Mouse (Mus musculus): ENCODE results near the gene Snx10. TPM values are rescaled to one million over a fixed set of nuclear protein-coding genes. Genes with fewer than 3 reads are reported as not detected.

The Snx10 gene
- polyA plus RNA-seq, 1 experiment from 2014 or later: 66.3 TPM

DNA sequence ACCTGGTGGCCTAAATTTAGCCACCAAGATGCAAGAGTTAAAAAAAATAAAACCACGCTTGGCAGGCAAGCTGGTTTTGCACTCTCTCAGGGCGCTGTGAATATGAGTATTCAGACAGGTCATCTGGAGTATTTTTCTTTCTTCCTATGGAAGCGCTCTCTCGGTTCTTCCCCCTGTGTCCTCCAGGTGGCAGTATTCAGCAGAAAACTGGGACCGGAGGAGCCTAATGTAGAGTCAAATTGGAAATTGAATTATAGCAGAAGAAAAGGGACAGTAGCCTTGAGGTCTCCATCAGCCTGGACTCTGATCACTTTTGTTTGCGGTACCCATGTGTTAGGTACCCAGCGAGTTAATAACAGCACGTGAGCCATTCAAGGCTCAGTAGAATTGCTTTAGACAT is 62.3 kb downstream of the Snx10 start:
- Histone ChIP-seq H3K27ac (no peak overlapping the region), H3K79me2 (ENCODE audit: inconsistent target) (no peaks in the 10 kb centered on the region), H3K36me3 (ENCODE audit: inconsistent target) (peaks cover 72% of the 10 kb centered on the region), H3K4me3 (ENCODE audit: inconsistent target) (no peak overlapping the region)
- WGBS (ENCODE audit: missing documents): 26% methylated on average over 8 of the region's 8 CpGs

DNA sequence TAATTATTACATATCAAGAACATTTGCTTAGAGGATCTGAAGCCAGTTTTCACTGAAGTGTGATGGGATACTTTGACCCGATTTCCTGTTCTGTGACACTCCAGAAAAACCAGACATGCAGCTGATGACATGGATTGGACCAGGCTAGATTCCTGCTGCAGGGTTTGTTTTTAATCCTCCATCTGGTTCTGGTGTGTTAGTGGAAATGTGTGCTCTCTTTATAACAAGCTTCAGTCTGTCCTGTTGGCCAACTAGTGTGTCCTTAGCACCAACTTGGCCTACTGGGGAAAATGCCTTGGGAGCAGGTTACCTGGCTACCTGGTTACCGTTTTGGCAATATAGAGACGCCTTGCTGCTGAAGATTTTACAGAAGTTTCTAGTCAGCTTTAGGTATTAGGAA is 63.6 kb downstream of the Snx10 start:
- Histone ChIP-seq H3K27ac (no peak overlapping the region), H3K4me3 (ENCODE audit: inconsistent target) (no peak overlapping the region), H3K79me2 (ENCODE audit: inconsistent target) (no peaks in the 10 kb centered on the region), H3K36me3 (ENCODE audit: inconsistent target) (peaks cover 61% of the 10 kb centered on the region)
- WGBS (ENCODE audit: missing documents): 93% methylated on average over 3 of the region's 3 CpGs

DNA sequence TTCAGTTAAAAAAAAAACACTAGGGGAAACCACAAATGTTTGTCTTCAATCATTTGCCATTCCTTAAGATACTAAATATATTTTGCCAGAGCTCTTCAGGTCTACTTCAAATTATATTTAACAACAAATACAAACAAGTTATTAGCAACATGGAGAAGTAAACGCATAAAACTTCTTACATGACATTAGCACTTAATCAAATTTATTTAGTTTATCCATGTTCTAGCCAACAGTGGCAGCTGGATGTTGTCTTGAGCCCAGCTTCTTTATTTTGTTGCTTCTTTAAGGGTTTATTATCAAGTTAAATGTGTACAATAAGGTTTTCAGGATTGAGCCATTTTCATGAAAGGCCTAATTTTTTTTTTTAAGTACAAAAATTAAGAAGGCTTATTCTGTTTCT is 67.6 kb downstream of the Snx10 start:
- no peak overlapping the region for H3K4me3 ChIP-seq (ENCODE audit: inconsistent target)
- 40% methylated on average over 1 of the region's 1 CpGs for WGBS (ENCODE audit: missing documents)
- no peaks in the 10 kb centered on the region for H3K79me2 ChIP-seq (ENCODE audit: inconsistent target)
- H3K36me3 ChIP-seq (ENCODE audit: inconsistent target): peaks cover 46% of the 10 kb centered on the region
- no peak overlapping the region for H3K27ac ChIP-seq

DNA sequence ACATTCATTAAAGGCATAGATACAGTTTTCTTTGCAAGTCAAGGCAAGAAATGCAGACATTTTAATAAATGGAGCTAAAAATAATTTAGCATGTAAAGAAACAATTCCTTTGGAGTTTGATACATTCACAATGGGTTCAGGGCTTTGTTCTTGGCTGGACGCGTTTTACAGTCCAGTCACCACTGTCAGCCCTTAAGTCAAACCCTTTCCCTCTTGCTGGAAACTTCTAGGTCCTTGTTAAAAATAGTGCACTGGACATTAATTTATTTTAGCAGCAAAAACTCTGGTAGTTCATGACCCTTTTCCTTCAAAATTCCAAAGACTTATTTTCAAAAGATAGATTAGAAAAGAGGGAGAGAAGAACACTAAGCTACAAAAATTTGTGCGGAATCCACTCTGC is 68.1 kb downstream of the Snx10 start:
- 71% methylated on average over 3 of the region's 3 CpGs for WGBS (ENCODE audit: missing documents)
- no peak overlapping the region for H3K4me3 ChIP-seq (ENCODE audit: inconsistent target)
- no peak overlapping the region for H3K27ac ChIP-seq
- no peaks in the 10 kb centered on the region for H3K79me2 ChIP-seq (ENCODE audit: inconsistent target)
- H3K36me3 ChIP-seq (ENCODE audit: inconsistent target): peaks cover 40% of the 10 kb centered on the region

DNA sequence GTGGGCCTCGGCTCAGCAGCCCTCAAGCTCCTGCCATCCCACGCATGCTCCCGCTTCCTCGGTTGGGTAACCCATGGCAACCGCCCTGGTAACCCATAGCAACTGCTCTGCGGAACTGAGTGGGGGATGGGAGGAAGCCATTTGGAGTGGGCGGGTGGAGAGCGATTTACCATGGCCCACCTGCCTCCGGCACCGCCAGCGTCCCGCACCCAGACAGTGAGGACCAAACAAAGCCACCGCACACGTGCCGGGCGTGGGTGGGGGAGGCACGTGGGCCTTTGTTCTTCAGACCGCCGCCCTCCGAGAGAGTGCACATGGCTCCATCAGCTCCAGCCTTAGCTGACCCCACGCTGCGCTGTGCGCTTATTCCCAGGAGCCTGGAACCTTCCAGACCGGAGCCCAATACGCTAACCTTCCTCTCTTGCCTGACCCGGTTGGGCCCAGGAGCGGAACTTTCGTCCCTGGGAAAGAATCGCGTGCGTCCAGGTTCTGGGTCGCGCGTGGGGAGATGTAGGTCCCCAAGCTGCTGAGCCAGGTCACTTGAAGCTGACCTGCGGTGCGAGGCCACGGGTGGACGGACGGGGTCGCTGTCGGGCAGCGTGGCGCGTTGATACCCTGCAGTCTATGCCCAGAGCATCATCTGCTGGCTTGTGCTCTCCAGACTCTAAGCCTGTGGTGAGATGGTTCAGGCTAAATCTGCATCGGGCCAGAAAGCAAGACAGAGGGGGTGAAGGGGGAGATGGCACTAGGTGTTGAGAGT is 68.8 kb downstream of the Snx10 start:
- WGBS (ENCODE audit: missing documents): 39% methylated on average over 45 of the region's 45 CpGs
- no peak overlapping the region for H3K4me3 ChIP-seq (ENCODE audit: inconsistent target)

DNA sequence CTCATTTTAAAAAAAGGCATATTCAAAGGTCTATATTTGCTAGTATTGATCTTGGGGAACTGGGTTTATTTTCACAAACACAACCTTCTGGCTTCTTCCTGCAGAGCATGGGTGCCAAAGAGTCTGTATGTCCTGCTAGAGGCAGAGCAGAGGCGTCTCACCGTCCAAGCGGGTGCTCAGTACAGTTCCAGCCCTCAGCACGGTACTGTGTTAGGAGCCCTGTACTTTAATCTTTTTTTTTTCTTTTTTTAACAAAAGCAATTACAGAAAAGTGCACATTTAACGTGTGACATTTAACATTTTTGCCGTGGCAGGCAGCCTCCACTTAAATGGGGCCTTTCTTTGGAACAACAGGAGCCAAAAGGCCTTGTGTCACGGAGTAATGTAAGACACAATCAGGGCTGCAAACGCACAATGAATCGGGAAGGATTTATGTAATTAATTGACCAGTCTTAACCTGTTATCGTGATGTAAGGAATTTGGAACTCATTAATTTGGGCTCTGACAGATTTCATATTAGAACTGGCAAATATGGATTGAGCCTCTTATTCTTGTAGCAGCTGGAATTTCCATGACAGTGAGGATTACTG is 69.8 kb downstream of the Snx10 start:
- H3K36me3 ChIP-seq (ENCODE audit: inconsistent target): peaks cover 24% of the 10 kb centered on the region
- no peak overlapping the region for H3K4me3 ChIP-seq (ENCODE audit: inconsistent target)
- no peaks in the 10 kb centered on the region for H3K79me2 ChIP-seq (ENCODE audit: inconsistent target)
- no peak overlapping the region for H3K27ac ChIP-seq
- 93% methylated on average over 10 of the region's 10 CpGs for WGBS (ENCODE audit: missing documents)

More for the DNA sequence above, 68.8 kb downstream of the Snx10 start:
- Histone ChIP-seq H3K27ac (no peak overlapping the region), H3K36me3 (ENCODE audit: inconsistent target) (peaks cover 33% of the 10 kb centered on the region), H3K79me2 (ENCODE audit: inconsistent target) (no peaks in the 10 kb centered on the region)

DNA sequence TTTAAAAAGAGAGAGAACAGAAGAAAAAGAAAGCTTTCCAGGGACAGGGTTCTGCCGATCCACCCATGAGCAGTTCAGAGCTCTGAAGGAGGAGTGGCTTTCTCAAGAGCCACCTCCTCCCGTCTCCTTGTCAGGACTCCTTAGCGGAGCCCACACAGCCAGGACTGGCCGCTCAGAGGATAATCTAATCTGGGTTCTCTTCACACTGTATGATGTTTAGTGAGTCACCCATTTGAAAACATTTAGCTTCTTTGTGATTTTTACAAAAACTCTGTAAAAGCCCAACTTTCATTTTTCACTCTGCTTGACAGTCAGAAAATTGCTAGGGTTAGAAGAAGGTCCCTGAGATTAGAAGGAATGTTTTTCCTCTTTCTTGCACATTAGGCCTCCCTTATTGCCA is 70.8 kb downstream of the Snx10 start:
- 91% methylated on average over 4 of the region's 4 CpGs for WGBS (ENCODE audit: missing documents)
- Histone ChIP-seq H3K79me2 (ENCODE audit: inconsistent target) (no peaks in the 10 kb centered on the region), H3K27ac (no peak overlapping the region)

DNA sequence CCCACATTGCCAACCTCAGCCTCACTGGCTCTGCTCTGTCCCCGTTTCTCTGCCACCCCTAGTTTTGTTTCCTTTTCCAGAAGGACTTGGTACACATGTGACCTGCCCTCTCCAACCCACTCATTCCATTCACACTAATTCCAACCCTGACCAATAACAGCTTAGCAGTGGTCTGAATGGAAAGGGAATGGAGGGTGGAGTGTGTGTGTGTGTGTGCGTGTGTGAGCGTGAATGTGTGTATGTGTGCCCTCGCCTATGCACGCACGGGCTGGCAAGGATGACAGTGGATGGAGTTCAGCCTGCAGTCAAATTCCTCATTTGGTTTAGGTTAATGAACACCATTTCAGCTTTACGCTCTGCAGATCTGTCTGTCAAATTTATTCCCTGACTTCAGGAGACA is 74.4 kb downstream of the Snx10 start:
- 90% methylated on average over 6 of the region's 7 CpGs for WGBS (ENCODE audit: missing documents)
- Histone ChIP-seq H3K79me2 (ENCODE audit: inconsistent target) (no peaks in the 10 kb centered on the region), H3K4me3 (ENCODE audit: inconsistent target) (no peak overlapping the region), H3K36me3 (ENCODE audit: inconsistent target) (peaks cover 17% of the 10 kb centered on the region), H3K27ac (no peak overlapping the region)

More for the DNA sequence above, 70.8 kb downstream of the Snx10 start:
- Histone ChIP-seq H3K36me3 (ENCODE audit: inconsistent target) (peaks cover 19% of the 10 kb centered on the region), H3K4me3 (ENCODE audit: inconsistent target) (no peak overlapping the region)

DNA sequence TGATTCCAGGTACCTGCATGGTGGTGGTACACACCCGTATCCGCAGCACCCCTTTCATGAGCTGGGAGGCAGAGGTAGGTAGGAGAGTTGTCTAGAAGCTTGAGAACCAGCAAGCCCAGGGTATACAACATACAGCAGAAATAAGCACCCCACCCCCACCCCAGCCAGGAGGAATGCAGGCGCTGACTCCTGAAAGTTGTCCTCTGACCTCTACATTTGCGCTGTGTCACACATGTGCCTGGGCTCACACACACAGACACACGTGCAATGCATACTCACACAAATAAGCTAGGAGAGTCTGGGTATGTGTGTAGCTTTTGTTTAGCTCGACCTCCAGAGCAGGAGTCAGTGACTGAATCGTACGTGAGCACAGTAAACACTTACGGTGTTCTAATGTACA is 76.7 kb downstream of the Snx10 start:
- H3K79me2 ChIP-seq (ENCODE audit: inconsistent target): no peaks in the 10 kb centered on the region
- H3K27ac ChIP-seq: no peak overlapping the region
- 97% methylated on average over 9 of the region's 9 CpGs for WGBS (ENCODE audit: missing documents)
- no peaks in the 10 kb centered on the region for H3K36me3 ChIP-seq (ENCODE audit: inconsistent target)
- H3K4me3 ChIP-seq (ENCODE audit: inconsistent target): no peak overlapping the region

DNA sequence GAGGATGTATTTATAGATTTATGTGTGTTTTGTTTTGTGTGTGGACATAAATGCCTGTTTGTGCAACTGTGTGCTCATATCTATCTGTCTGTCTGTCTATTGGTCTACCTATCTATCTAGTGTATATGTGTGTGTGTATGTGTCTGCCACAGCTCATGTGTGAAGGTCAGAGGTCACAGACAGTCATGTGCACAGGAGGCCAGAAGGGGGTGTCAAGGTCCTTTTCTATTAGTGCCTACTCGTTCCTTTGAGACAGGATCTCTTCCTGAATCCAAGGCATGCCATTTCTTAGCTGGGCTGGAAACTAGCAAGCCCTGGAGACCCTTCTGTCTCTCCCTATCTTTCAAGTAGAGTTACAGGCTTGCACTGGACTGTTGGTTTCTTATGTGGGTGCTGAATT is 78.6 kb downstream of the Snx10 start:
- Histone ChIP-seq H3K79me2 (ENCODE audit: inconsistent target) (no peaks in the 10 kb centered on the region), H3K4me3 (ENCODE audit: inconsistent target) (no peak overlapping the region), H3K27ac (no peak overlapping the region), H3K36me3 (ENCODE audit: inconsistent target) (no peaks in the 10 kb centered on the region)
- WGBS (ENCODE audit: missing documents): 89% methylated on average over 1 of the region's 1 CpGs

DNA sequence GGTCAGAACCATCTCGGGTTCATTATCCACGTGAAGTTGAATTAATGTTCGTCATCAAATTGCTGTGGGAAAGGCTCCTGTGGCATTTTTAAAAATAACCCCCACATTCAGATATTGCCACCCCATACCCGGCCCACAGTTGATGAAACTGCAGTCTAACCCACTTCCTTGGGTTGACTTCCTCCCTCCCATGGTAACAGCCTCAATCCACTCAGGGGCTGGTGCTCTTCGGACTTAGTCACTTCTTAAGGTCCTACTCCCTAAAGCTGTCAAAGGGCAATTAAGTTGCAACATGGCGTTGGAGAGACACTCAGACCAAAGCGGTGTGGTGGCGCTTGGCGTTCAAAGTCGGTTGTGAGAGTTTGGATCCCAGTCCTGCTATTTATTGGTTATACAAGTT is 80.0 kb downstream of the Snx10 start:
- Histone ChIP-seq H3K36me3 (ENCODE audit: inconsistent target) (no peaks in the 10 kb centered on the region), H3K27ac (no peak overlapping the region), H3K79me2 (ENCODE audit: inconsistent target) (no peaks in the 10 kb centered on the region), H3K4me3 (ENCODE audit: inconsistent target) (no peak overlapping the region)
- WGBS (ENCODE audit: missing documents): 31% methylated on average over 10 of the region's 10 CpGs

DNA sequence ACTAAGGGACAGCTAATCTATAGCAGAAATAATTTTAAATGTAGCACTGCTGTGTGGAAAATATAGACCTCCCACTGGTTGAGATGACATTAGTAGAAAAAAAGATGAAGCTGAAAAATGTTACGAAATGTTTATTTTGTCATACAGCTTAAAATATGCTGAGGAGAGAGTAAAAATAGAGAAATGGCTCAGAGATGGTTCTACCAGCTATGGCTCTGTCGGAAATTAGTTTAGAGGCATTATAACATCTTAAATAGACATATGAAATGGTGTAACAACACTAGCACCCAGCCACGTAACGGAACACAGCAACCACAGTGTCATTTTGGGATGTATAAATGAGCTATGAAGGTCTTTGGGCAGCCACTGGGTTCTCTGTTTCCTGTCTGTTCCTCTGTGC is 82.5 kb downstream of the Snx10 start:
- Histone ChIP-seq H3K27ac (peak overlapping the region; percentile 57), H3K4me3 (ENCODE audit: inconsistent target) (no peak overlapping the region), H3K36me3 (ENCODE audit: inconsistent target) (no peaks in the 10 kb centered on the region), H3K79me2 (ENCODE audit: inconsistent target) (no peaks in the 10 kb centered on the region)
- WGBS (ENCODE audit: missing documents): 2% methylated on average over 4 of the region's 4 CpGs

DNA sequence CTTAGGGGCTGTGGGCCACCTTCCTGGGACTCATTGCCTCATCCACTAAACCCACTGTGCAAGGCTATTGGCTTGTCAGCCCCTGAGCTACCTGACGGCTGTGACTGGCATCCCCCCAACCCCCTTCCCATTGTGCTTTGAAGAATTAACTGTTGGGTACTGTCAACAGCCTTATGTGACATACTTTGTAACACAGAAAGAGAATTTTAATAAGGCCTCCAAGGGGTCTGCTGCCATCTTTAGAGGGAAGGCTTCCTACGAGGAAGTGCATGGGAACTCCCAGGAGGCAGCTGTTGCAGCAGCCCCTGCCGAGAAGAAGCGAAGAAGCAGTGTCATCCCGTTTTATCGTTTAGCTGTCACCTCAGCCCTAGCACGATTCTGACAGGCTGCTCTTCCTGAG is 83.1 kb downstream of the Snx10 start:
- H3K4me3 ChIP-seq (ENCODE audit: inconsistent target): no peak overlapping the region
- no peaks in the 10 kb centered on the region for H3K79me2 ChIP-seq (ENCODE audit: inconsistent target)
- 39% methylated on average over 7 of the region's 7 CpGs for WGBS (ENCODE audit: missing documents)
- peak overlapping the region; percentile 57 for H3K27ac ChIP-seq
- no peaks in the 10 kb centered on the region for H3K36me3 ChIP-seq (ENCODE audit: inconsistent target)

DNA sequence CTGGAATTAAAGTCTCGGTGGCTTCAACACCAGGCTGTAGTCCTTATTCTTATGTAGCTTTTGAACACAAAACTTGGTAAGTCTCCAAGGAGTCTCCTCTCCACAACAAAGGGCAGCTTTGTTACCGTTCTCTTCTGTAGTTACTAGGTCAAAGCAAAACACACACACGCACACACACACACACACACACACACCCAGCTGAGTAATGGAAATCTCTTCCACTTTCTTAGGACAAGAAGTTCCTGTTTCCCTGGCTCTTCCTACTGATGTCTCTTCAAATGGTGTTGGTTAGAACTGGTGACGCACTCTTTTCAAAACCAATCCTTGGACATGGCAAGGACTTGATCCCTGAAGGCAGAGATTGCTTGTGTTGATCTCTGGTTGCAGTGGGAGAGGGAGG is 87.9 kb downstream of the Snx10 start:
- WGBS (ENCODE audit: missing documents): 91% methylated on average over 1 of the region's 4 CpGs
- Histone ChIP-seq H3K36me3 (ENCODE audit: inconsistent target) (no peaks in the 10 kb centered on the region), H3K27ac (0 out of 2 replicates have a peak overlapping the region, but pooled peaks have one; percentile 12), H3K4me3 (ENCODE audit: inconsistent target) (no peak overlapping the region), H3K79me2 (ENCODE audit: inconsistent target) (no peaks in the 10 kb centered on the region)

DNA sequence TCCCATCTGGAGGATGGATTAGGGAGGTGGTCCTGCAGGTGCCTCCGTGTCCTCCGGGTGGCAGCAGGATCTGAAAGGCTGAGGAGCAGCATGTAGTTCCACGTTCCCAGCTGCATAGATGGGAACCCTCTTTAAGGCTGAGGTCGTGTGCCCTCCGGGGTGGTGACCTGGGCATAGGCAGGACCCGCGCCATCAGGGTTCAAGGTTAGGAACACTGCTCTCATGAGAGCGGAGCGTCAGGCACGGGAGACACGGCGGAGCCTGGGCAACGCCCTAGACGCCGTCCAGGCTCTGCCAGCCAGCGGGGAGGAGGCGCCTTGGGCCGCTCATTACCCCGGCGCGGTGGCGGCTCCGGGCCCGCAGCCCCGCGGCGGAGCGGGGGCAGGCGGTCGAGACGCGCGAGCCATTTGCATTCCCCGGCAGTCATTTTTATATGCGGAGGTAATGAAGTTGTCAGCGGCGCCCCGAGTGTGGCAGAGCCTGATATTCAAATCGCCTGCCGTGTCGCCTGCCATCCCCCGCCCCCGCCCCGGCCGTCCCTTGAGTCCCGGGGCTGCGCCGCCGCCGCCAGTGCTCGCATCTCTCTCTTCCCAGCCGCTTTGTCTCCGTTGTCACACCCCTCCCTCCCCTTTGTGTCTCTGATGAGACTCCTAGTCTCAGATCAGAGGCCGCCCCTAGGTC is 88.8 kb downstream of the Snx10 start:
- H3K36me3 ChIP-seq (ENCODE audit: inconsistent target): no peaks in the 10 kb centered on the region
- no peak overlapping the region for H3K27ac ChIP-seq
- peak overlapping the region; percentile 26 for H3K4me3 ChIP-seq (ENCODE audit: inconsistent target)
- 3% methylated on average over 53 of the region's 54 CpGs for WGBS (ENCODE audit: missing documents)
- no peaks in the 10 kb centered on the region for H3K79me2 ChIP-seq (ENCODE audit: inconsistent target)

Data from macrophage (primary cell).